Mouse (Mus musculus) urinary bladder, postnatal 25 days (tissue): ENCODE results near the gene Tcam1.
"Not testable (repeated sequence)": the region's sequence is repeated elsewhere in the genome, so short reads cannot be mapped to it uniquely, and the experiment has no call there.

ENCODE experiments used
- DNase-seq: peaks from one replicate; pipeline ENCODE4 v3.0.0; 2022; ENCODE audit warnings: low spot score

Gene Tcam1

DNA sequence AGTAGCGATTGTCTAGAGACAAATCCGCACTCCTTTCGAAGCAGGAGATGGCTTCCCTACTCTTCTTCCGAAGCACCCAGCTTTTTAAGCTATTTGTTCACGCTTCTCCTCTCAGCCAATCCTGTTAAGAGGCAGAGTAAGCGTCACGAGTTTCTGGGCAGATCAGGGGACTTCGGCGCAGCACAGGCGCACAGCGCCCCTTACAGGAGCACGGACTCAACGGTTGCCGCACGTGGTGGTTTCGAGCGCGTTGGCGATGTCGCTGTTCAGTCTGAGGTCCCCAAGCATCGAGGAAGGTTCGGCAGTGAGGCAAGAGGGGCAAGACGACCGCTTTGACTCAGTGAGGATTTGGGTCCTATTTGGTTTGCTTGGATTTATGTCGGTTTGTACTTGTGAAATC lies at the start of gene Tcam1:
Gene Tcam1 (plus strand): TSS at position 219 of the 400 bp plus-strand sequence.
- peak; percentile 95 for DNase-seq

DNA sequence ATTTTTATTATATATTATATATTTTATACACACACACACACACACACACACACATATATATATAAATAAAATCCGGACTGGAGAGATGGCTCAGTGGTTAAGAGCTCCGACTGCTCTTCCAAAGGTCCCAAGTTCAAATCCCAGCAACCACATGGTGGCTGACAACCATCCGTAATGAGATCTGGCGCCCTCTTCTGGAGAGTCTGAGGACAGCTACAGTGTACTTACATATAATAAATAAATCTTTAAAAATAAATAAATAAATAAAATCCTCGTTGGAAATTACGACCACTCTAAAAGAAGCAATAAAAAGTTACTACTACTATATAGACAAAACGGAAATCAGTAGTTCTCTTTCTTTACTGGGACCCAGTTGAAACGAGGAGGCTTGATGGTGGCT lies 42.5 kb upstream of the Tcam1 start:
- DNase-seq: not testable (repeated sequence)

DNA sequence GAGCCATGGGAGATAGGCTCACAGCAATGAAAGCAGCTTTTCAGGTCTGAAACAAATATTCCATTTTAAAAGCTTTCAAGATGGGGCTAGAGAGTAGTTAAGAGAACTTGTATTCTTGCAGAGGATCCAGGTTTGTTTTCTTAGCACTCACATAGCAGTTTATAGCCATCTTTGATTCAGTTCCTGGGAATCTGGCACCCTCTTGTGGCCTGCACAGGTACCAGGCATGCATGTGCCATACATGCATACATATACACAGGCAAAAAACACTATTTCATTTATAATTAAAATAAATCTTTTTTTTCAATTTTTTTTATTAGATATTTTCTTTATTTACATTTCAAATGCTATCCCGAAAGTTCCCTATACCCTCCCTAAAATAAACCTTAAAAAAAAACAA lies 29.6 kb upstream of the Tcam1 start:
- DNase-seq: no peak

DNA sequence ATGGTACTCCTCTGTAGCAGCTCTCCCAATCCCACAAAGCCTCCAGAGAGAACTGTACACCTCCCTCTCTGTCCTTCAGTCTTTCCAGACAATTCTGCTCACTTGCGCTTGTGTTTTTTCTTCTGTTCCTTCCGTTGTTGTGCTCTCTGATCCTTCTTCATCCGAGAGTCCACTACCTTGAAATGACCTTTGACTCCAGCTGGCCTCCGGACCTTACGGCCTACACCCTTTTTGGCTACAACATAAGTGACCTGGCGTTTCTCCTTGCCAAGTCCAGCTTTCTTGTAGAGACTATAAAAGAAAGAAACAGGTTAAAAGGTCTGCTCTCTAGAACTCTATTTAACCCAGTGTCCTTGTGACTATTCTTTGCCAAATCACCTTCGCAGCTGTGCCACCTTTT lies 27.1 kb upstream of the Tcam1 start:
- no peak for DNase-seq

DNA sequence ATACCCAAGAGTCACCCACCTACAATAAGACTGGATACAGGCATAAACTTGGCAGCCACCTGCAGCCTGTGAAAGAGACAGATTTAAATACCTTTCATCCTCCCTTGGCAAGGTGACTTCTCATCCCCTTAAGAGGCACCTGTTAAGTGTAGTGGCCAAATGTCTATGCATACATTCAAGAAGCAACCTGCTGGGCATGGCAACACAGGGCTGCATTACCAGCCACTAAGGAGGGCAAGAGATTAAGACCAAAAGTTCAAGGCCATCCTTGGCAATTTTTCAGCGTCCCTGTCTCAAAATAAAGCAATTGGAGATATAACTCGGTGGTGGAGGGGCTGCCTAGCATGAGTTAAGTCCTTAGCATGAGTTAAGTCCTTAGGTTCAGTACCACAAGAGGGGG lies 21.7 kb upstream of the Tcam1 start:
- DNase-seq: no peak

DNA sequence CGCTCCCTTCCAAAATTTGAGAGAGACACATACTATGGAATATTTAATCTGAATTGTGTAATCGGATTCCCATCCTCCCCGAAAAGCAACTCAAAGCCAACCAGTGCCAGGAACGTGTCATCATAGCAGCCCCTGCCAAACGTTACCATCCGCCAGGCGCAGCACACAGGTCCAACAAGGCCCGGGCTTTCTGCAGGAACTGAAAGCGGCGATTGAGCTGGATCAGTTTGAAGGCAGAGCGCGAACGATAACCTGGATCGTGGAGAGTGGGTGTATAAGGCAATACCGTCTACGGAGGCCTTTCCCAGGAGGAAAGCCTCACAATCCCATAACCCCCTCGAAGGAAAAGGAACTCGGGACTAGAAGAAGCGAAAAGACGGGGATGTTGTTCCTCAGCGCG lies 21.3 kb upstream of the Tcam1 start:
- no peak for DNase-seq

DNA sequence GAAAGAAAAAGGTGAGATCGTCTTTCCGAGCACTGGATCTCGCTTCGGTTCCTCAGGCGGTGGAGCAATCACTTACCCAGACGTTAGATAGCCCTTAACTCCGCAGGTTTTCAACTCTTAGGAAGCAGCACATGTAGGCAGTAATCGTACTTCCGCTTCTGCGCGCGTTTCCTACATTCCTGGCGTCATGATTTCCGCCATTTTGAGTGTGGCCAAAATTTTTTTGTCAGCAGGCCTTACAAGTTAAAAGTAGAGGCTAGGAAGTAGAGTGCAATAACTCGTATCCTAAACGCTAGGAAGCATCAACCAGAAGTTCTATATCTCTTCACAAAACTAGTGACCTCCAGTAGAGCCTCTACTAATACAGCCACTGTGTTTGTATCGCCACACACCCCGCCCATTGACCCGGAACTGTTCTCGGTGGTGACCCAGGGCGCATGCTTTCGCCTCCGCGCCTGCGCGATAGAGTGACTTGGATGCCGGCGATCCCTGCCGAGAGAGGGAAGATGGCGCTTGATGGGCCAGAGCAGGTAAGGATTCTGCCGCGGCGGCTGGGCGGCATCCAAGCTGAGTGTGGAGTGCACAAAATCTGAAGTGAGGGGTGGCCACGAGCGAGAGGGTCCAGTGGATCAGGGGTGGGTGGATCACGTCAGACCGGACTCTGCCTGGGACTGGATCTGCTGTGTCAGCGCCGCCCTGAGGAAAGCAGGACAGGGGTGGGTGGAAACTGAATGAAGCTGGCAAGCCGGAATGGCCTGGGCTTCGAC lies 20.6 kb upstream of the Tcam1 start, which contains the start of the genes Ftsj3 and Psmc5:
Gene Ftsj3 (minus strand): TSS at position 395 of the 767 bp plus-strand sequence.
Gene Psmc5 (plus strand): TSS at position 470 of the 767 bp plus-strand sequence.
- peak; percentile 99 for DNase-seq

DNA sequence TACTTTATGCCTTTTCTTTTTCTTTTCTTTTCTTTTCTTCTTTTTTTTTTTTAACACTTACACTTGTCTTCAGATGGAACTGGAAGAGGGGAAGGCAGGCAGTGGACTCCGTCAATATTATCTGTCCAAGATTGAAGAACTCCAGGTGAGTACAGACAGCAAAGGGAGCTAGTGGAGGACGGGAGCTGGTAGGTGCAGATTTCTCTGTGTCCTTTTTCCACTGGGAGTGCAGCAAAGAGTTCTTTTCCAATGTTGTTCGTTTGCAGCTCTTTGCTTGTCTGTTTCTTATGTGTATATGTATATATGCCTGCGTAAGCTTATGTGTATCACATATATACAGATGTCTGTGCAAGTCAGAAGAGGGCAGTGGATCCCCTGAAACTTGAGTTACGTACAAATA lies 19.7 kb upstream of the Tcam1 start:
- DNase-seq: no peak

DNA sequence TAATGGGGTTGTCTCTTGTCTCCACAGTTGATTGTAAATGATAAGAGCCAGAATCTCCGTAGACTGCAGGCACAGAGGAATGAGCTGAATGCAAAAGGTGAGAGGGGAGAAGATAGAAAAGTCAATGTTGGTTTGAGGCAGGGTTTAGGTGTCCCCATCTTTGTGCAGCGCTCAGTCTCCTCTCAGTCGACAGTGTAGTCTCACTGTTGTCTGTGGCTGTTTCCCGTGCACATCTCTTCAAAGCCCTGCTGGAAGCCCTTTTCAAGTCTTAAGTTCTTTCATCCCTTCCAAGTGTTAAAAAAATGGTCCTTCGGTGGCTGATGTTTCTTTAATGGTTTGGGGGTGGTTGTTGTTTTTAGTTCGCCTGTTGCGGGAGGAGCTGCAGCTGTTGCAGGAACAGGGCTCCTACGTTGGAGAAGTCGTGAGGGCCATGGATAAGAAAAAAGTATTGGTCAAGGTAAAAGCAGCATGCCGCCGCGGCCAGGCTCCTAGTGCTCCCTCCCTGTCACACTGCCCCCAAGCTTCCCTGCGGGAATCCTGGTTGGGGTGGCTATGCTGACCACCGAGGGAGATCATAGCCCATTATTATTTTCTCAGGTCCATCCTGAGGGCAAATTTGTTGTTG lies 15.5 kb upstream of the Tcam1 start:
- DNase-seq: no peak

DNA sequence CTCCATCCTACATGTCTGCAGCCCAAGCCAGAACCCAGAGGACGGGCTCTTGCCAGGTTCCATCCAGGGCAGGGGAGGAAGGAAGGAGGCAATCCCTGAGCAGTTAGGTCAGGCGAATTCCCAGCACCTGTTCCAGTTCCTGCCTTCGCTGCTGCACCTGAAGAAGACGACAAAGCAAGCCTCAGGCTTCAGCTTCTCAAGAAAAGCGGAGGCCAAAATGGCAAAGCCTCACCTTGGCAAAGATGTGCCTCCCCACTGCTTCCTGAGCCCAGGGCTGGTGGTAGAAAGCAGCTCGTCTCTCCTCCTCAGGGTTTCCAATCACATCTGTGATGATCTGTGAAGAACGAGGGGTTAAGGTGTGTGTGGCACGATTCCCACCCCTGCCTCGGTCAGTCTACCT lies 12.5 kb upstream of the Tcam1 start:
- no peak for DNase-seq

DNA sequence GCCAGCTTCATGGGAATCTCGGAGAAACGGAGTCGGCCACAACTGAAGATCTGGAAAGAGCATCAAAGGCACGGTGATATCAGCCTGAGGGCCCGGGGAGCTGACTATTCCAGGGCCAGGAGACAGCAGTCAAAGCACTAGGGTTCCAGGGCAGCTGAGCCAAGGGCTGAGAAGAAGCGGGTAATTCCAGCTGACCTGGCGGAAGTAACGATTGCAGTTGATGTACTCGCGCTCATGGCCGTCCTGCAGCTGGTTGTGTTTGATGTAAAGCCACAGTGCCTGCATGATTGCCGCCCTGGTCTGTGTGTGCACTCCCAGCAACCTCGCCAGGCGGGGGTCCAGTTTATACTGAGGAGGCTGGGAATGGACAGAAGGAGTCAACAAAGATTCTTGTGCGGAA lies 11.5 kb upstream of the Tcam1 start:
- DNase-seq: no peak

DNA sequence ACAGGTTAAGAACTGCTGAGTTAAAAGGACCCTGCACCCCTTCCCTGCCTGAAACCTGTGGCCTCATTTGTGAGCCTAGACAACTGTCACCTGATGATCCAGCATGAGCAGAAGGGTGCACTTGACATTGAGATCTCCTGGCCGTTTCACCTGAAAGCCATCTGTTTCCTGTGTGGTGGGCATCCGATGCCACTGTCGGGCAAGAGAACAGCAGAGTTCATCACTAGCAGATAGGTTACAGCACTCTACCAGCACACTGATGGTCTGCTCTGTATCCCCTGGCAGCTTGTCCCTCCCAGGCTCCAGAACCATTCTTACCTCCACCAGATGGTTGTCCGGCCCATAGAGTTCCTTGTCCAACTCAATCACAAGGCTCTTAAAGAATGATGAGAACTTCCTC lies 10.9 kb upstream of the Tcam1 start:
- DNase-seq: no peak

DNA sequence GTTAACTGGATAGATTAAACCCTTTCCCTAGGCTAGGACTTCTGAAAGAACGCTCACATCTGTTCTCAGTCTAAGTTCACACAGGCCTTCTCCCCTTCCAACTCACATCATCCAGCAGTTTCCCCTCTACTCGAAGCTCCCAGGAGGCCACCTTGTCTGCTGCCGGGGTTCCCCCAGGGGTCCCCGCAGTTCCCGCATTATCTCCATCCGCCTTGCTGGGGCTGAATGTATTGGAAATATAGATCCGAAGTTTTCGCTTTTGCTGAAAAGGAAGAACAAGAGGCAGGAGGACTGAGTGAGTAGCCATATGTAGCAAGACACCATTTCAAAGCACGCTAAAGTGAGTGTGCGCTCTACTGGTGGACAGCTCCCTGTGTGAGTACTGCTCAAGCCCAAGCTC lies 10.0 kb upstream of the Tcam1 start:
- DNase-seq: no peak

DNA sequence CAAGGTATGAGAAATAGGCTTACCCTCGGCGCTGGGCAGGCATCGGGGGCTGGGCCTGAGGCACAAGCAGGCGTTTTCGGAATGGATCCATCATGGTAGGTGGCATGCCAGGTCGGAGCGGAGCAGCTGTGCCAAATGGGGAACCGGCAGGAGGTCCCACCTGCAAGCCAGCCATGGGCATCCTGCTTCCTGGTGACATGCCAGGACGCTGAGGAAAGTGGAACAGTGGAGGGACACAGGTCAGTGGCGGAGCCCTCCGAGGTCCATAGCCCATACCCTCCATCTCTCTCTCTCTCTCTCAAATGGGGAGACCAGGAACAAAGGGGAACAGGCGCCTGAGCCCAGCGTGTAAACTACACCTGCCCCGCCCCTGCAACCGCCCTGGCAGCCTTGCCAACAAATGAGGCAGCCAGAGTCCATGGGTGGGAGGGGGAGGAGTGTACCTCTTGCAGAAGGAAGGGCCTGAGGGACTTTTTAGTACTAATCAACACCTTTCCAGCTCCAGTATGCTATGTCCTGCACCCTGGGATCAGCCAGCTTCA lies 9.1 kb upstream of the Tcam1 start:
- peak; percentile 54 for DNase-seq

DNA sequence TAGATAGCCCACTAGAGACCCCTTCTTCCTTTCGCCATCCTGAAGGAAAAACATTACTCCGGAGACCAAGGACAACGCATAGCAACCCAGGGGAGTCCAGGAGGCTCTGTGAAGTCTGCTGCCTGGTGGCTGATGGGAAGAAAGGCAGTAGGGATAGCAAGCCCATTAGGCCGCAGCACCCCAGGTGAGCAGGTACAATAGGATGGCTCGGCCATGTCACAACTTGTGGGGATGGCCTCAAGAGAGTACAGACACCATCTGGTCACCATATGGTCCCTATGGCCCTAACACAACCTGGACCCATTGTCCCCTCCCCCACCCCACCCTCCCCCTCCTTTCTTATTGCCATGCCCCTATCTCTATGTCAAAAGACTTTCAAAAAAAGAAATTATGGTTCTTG lies 8.6 kb upstream of the Tcam1 start:
- no peak for DNase-seq

DNA sequence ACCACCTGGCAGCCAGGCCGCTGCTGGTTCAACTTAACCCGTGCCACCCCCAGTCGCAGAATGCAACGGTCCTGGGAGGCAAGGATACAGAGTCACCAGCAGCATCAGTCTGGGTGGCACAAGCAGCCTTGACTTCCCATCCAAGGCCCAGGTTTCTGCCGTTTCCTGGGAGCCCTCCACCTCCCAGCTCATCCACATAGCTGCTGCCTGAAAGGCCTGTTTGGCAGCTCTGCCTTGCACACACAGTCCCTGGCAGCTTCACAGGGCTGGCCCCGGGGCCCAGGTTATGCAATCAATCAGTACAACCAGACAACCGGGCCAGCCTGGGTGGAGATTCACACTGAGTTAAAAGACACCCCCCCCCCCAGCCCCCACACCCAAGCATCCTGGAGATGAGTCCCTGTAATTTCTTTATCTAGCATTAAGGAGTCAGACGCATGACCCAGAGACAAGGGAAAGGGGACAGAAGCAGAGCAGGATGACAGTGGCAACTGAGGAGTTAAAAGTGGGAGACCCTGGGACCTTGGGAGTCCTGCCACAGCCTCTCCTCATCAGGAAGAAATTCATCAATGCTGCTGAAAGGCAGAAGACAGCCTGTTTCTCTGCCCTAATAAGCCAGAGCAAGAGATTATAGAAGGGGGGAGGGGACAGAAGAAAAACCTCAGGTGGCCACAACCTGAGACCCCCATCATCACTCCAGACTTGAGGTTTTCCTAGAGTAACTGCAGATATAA lies 8.0 kb upstream of the Tcam1 start:
- DNase-seq: peak; percentile 74

DNA sequence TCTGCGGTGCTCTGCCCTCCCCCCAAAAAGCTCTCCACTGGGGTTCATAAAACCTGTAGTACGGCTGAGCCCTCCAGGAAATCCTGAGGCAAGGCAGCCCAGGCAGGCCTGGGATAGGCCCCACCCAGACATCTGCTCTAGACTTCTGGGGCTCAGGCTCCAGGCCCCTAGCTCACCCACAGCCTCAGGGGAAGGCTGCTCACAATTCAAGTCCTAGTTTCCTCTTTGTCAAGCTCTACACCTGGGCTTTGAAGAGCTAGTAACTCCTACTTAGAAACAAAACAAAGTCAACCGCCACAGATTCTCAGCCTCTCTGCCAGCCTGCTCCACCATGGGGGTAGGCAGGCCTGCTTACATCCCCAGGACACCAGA lies 7.4 kb upstream of the Tcam1 start:
- no peak for DNase-seq

DNA sequence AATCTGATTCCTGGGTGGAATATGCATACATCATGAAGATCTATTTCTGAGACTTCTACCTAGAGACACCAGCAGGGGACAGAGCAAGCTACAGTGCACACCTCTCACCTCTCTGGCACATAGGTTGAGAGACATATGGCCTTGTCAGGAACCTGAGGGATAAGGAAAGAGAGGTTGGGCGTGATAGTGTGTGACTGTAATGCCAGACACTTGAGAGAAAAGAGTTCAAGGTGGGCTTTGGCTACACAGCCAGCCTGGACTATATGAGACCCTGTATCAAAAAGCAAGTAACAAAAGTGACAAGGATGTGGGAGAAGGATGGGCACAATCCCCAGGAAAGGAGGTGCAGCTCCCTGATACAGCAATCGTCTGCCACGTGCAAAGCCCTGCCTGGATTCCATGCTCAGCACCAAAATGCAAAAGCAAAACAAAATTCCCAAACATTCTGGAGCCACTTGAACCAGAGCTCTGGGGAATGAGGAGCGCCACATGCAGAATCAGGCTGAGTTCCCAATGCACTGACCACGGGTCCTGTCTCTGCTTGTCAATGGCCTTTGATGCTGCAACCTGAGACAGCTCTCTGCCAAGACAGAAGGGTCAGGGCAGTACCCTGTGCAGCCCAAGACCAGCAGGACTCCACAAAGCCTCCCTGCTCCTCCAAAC lies 5.2 kb upstream of the Tcam1 start:
- no peak for DNase-seq

DNA sequence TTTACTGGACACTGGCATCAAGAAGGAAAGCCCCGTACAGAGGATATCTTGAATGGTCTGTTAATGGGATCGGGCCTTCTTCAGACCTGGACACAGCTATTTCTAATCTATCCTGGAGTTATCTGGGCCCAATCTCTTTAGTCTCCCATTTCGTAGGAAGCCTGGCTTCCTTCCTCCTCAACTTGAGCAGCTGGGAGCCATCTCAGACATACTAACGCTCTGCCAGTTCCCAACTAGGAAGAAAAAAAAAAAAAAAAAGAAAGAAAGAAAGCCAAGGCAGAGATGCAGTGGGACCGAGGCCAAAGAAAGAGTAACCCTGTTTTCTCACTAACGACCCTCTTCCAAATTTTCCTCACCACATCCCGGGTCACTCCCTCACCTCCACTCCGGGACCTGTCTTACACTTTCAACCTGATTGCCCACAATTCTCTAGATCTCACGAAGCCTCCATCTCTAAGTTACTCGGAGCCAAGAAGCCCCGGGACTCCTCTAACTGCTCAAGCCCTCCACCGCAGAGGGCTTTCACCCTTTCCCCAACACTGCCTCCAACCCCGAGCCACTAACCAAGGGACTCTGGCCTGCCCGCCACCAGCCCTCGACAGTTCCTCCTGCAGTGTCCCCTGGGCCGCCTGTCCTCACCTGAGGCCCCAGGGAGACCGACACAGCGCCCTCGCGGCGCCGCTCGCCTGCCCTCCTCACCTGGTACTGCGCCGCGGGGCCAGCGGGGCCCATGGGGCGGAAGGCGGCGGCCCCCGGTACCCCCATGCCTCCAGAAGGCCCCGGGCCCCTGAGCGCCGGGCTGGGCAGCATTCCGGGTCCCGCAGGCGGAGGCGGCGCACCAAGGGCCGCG lies 4.5 kb upstream of the Tcam1 start:
- DNase-seq: peak; percentile 51

DNA sequence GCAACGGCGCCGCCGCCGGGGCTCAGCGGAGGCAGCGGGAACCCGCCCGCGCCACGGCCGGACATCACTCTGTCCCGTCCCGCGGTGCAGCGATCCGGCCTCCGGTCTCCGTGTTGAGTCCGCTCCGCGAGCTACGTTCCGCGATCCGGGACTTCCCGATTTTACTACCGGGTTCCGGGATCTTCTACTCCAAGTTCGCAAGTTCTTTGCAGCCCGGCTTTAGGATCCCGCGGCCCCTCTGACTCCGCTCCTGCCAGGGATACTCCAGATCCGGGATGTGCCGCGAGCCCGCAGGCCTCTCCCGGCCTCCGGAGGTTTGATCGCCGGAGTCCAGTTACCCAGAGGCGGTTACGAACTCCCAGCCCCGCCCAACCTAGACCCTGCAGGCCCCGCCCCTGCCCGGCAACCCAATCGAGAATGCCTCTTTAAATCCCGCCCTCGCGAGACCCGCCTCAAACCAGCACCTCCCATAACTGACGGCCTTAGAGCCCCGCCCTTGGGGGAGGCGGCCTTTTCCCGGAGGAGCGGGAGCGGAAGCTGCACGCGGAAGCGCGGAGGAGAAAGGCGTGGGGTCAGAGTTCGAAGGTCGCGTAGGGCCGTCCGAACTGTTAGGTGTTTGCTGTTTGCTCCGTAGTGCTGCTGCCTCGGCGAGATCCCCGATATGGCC lies 3.7 kb upstream of the Tcam1 start, which contains the start of gene Smarcd2:
Gene Smarcd2 (minus strand): TSS at position 329 of the 667 bp plus-strand sequence.
- peak; percentile 95 for DNase-seq

DNA sequence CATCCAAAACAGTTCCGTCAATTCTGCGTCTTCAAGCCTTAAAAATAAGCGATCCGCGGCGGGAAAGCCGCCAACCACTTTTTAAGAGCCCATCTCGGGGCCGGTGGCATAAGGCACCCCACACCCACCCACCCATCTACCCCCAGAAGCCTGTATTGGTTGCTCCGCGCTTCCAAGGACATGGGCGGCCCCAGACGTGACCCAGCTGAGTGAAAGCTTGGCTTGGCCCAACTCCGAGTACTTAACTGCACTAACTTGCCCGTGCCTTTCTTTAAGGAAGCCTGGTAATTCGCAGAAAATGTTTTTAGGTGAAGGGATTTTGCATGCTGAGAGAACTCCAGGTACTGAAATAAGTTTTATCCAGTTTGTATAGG lies 3.2 kb upstream of the Tcam1 start:
- no peak for DNase-seq
